Mouse (Mus musculus) liver, embryonic 14.5 days (tissue): Measurements from ENCODE around the gene Pard6a. TPM values are rescaled to one million over a fixed set of nuclear protein-coding genes. Genes with fewer than 3 reads are reported as not detected.

Experiments used
- ATAC-seq: fragments of 200-750 bp; cut with Nextera tagmentation; 2 replicates; pipeline ENCODE4 v1.8.0; 2017; ENCODE audit warnings: moderate number of reproducible peaks, mild to moderate bottlenecking, moderate library complexity; ENCODE audit not compliant: insufficient read depth
- DNase-seq, 3 experiments: peaks; one replicate each; pipeline ENCODE4 v3.0.0-alpha.2; 2012 to 2013; ENCODE audit warnings: low read depth in 3 of 3, low spot score in 3 of 3
- H3K27ac ChIP-seq: fragments of 300-500 bp; sonication (generic); 2 replicates; pipeline ENCODE4 v1.5.1; 2014; ENCODE audit warnings: moderate library complexity, mild to moderate bottlenecking, control low read depth, inconsistent platforms
- H3K27me3 ChIP-seq: fragments of 300-500 bp; sonication (generic); 2 replicates; pipeline ENCODE4 v1.6.1; 2014; ENCODE audit warnings: mild to moderate bottlenecking, low read length, moderate library complexity; ENCODE audit not compliant: control insufficient read depth, insufficient read depth
- H3K36me3 ChIP-seq: fragments of 300-500 bp; sonication (generic); replicated peaks from 2 replicates; pipeline ENCODE4 v1.6.1; 2014; ENCODE audit warnings: low read depth; ENCODE audit not compliant: control insufficient read depth, insufficient read depth
- H3K4me1 ChIP-seq, 2 experiments: fragments of 200-500 bp in 1 of 2; fragments of 300-500 bp in 1 of 2; sonication (generic) in 1 of 2; replicated peaks; 2 replicates each; pipeline ENCODE4 v1.6.1; 2012 to 2014; ENCODE audit warnings: antibody characterized with exemption in 1 of 2, inconsistent platforms in 1 of 2, low read length in 1 of 2; ENCODE audit not compliant: control insufficient read depth in 2 of 2, insufficient read depth in 2 of 2
- H3K4me2 ChIP-seq: fragments of 300-500 bp; sonication (generic); 2 replicates; pipeline ENCODE4 v1.6.1; 2014; ENCODE audit warnings: low read depth, mild to moderate bottlenecking, control low read depth, moderate library complexity
- H3K4me3 ChIP-seq, 2 experiments: fragments of 200-500 bp in 1 of 2; fragments of 300-500 bp in 1 of 2; sonication (generic) in 1 of 2; 2 replicates each; pipeline ENCODE4 v1.5.1; 2012 to 2014; ENCODE audit warnings: low read depth in 2 of 2, low read length in 2 of 2, mild to moderate bottlenecking in 2 of 2, control low read depth in 1 of 2, inconsistent platforms in 1 of 2, moderate library complexity in 1 of 2; ENCODE audit not compliant: insufficient read depth in 1 of 2
- H3K9ac ChIP-seq: fragments of 300-500 bp; sonication (generic); replicated peaks from 2 replicates; pipeline ENCODE4 v1.6.1; 2014; ENCODE audit warnings: mild to moderate bottlenecking, control low read depth, moderate library complexity
- H3K9me3 ChIP-seq: fragments of 300-500 bp; sonication (generic); 2 replicates; pipeline ENCODE4 v1.6.1; 2016; ENCODE audit warnings: low read length, mixed read lengths; ENCODE audit not compliant: control insufficient read depth
- CTCF ChIP-seq: IDR thresholded peaks from 2 replicates; pipeline ENCODE4 v1.5.1; 2016; ENCODE audit warnings: antibody characterized with exemption, low read depth, control low read depth
- EP300 ChIP-seq: IDR thresholded peaks from 2 replicates; pipeline ENCODE4 v1.6.1; 2016; ENCODE audit warnings: antibody characterized with exemption, low read depth
- WGBS: fragments of 180-500 bp; shearing (Covaris S2); extraction: QIAGEN DNeasy Blood & Tissue Kit; methylation state at CpG from one replicate; pipeline ENCODE4 v1.1.7; 2014; ENCODE audit not compliant: insufficient replicate concordance; 5-methylcytosine and 5-hydroxymethylcytosine counted together
- polyA plus RNA-seq, 2 experiments: library from polyadenylated mRNA; depleted of rRNA in 1 of 2; stranded (reverse) in 1 of 2; unstranded in 1 of 2; fragments of >200 nt; fragmentation: Nextera tagmentation in 1 of 2; extraction: Ambion mirVana in 1 of 2; gene quantifications; 2 replicates each; pipeline versions ENCODE4 v1.2.1 to v1.2.3; 2012 to 2014

Gene Pard6a
- polyA plus RNA-seq, 2 experiments, result 5.9 to 6.4 TPM

DNA sequence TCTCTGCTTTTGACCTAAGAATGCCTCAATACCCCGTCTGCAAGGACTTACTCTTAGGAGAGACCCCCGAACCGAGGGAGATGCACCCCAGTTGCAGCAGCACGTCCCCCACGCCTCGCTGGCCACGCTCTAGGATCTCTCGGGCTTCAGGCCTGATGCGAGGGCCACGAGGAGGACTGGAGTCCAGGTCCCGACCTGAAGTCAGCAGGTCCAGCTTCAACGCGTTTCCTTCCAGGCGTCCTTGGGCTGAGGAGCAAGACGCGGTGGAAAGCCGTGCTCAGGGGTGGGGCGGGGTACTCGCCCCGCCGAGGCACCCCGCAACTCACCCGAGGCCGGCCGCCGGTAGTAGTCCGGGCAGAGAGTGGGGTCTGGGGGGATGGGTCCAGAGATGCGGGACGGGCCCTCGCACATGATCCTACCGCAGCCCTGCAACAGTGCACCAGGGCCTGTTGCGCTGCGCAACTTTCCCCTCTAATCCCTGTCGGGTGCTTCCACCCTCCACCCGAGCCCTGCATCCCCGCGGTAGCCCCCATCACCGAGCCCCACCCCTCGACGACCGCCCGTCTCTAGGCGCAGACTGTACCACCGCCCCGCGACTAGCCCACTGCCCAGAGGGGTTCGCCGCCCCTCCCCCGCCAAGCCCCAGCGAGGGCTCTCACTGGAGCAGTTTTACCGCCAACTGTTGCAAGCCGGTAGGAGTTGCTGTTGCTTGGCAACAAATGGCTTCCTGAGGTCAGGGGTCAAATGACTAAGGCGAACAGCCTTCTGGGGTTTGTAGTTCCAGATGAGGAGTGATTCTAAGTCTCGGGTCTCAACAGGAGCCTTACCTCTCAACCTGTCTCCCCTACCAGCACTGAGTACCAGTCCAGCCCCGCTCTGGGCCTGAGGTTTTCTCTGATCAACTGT, 6.8 kb downstream of the Pard6a start, which contains the start of the genes 4933405L10Rik and Enkd1:
4933405L10Rik (plus strand) TSS at position 158 of the 906 bp plus-strand sequence.
Enkd1 (minus strand) TSS at position 713 of the 906 bp plus-strand sequence.
- DNase-seq (peak; percentile 72 to 73 (median 73)), ATAC-seq (peak; percentile 75)
- H3K4me1 ChIP-seq, result peaks cover 0 to 12% of the 10 kb centered on the region in 2 experiments; a peak in 2 of 4 replicates
- no peak within 1 kb of the TSS for H3K27ac ChIP-seq
- H3K9ac ChIP-seq, result peak within 1 kb of the TSS; percentile 50
- H3K4me2 ChIP-seq, result peak within 1 kb of the TSS; percentile 76
- peak within 1 kb of the TSS; percentile 68 to 74 for H3K4me3 ChIP-seq
- H3K27me3 ChIP-seq, result no peaks in the 10 kb centered on the region
- under 1% methylated on average over 55 of the region's 55 CpGs for whole genome bisulfite sequencing
- H3K9me3 ChIP-seq, result no peaks in the 10 kb centered on the region
- H3K36me3 ChIP-seq, result no peaks in the 10 kb centered on the region
- TF ChIP-seq EP300 (no peak), CTCF (no peak)

DNA sequence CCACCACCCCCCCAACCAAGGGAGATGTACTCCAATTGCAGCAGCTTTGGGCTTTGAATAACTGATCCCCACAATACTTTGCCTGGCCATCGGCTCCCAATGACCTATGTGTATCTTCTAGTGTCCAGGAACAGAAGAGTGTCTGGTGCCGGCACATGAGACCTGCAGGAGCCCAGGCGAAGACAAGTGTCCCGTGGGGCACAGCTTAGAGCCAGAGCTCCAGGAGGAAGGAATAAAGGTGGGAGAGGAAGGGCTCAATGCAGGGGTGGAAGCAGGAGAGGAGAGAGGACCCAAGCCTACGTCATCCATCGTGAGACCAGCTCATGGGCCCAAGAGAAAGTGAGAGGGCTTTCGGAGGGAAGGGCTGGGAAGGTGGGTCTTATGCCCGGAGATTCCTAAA, 7.7 kb downstream of the Pard6a start:
- H3K4me3 ChIP-seq, result no peak overlapping the region
- 77% methylated on average over 8 of the region's 8 CpGs for WGBS
- H3K27me3 ChIP-seq, result no peaks in the 10 kb centered on the region
- H3K9me3 ChIP-seq, result no peaks in the 10 kb centered on the region
- TF ChIP-seq EP300, result no peak
- no peak for TF ChIP-seq CTCF
- no peak for ATAC-seq
- no peak overlapping the region for H3K9ac ChIP-seq
- DNase-seq, result no peak
- H3K4me1 ChIP-seq, result peaks cover 0 to 12% of the 10 kb centered on the region in 2 experiments; a peak in 2 of 4 replicates
- no peak overlapping the region for H3K27ac ChIP-seq
- H3K4me2 ChIP-seq, result no peak overlapping the region
- H3K36me3 ChIP-seq, result no peaks in the 10 kb centered on the region

DNA sequence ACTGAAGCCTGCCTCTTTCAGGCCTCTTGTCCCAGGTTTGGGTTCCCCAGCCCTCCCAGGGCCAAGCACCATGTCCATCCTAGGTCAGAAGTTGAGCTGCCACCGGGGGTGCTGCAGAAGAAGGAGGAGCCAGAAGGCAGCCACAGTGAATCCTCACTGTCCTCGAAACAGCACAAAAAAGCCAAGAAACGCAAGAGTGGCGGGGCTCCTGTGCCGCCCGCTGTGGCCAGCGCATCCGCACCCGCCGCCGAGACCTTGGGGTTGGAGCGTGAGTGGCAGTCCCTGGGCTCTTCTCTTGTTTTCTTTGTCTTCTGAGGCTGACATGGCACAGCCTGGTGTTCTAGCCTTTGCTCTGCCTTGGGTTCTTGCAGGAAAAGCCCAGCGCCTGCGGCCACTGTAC, 8.4 kb downstream of the Pard6a start:
- Histone ChIP-seq H3K27ac (no peak overlapping the region), H3K4me1 (peaks cover 0 to 12% of the 10 kb centered on the region in 2 experiments; a peak in 2 of 4 replicates), H3K9ac (no peak overlapping the region), H3K27me3 (no peaks in the 10 kb centered on the region), H3K4me3 (no peak overlapping the region), H3K4me2 (no peak overlapping the region), H3K36me3 (no peaks in the 10 kb centered on the region), H3K9me3 (no peaks in the 10 kb centered on the region)
- WGBS, result 79% methylated on average over 14 of the region's 14 CpGs
- DNase-seq (no peak), ATAC-seq (no peak)
- TF ChIP-seq EP300 (no peak), CTCF (no peak)

DNA sequence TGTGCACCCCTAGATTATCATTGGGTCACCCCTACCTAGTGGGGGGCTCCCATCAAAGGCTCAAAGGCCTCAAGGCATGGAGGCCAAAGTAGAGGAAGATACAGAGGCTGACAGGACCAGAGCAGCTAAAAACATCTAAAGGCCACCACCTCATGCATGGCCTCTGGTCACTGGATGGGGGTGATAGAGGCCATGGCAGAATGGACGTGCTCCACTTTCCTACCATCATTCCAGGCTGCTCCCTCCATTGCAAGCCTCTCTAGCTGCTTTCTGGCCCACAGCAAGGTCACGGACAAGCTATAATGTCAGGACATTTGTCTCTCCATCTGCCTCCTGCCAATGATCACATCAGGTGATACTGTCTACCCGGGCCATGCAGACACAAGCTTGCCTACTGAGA, 11.3 kb downstream of the Pard6a start:
- DNase-seq, result no peak
- no peak overlapping the region for H3K9ac ChIP-seq
- WGBS, result 53% methylated on average over 3 of the region's 3 CpGs
- TF ChIP-seq CTCF, result no peak
- no peak for TF ChIP-seq EP300
- no peaks in the 10 kb centered on the region for H3K9me3 ChIP-seq
- no peak overlapping the region for H3K27ac ChIP-seq
- H3K4me1 ChIP-seq, result peaks cover 0 to 2% of the 10 kb centered on the region in 2 experiments; a peak in 1 of 4 replicates
- H3K4me2 ChIP-seq, result no peak overlapping the region
- H3K27me3 ChIP-seq, result no peaks in the 10 kb centered on the region
- no peaks in the 10 kb centered on the region for H3K36me3 ChIP-seq
- ATAC-seq, result no peak
- H3K4me3 ChIP-seq, result no peak overlapping the region

DNA sequence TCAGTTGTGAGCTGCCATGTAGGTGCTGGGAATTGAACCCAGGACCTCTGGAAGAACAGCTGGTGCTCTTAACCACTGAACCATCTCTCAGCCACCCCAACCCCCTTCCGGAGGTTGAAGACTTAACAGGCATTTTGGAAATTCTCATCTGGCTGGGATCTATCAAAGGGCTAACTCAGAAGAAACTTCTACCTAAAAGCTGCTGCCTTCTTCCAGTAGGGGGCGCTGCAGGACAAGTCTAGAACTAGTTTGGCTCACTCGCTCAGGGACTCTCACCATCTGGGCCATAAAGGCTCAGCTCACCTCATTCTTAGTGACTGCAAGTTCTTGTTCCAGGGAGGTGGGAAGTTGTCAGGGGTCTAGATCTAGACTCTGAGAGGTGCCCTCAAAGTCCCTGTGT, 13.2 kb downstream of the Pard6a start:
- TF ChIP-seq CTCF, result peak; percentile 93
- TF ChIP-seq EP300, result no peak
- Histone ChIP-seq H3K36me3 (no peaks in the 10 kb centered on the region), H3K4me2 (no peak overlapping the region), H3K27me3 (no peaks in the 10 kb centered on the region), H3K4me3 (no peak overlapping the region), H3K4me1 (no peaks in the 10 kb centered on the region), H3K27ac (no peak overlapping the region), H3K9ac (no peak overlapping the region), H3K9me3 (no peaks in the 10 kb centered on the region)
- DNase-seq (peak; percentile 72 to 83 (median 81)), ATAC-seq (peak; percentile 59)
- 5% methylated on average over 3 of the region's 3 CpGs for WGBS
